Mouse (Mus musculus) spleen, postnatal 0 days (tissue): ENCODE measurements around the gene Col6a4. TPM values are rescaled to one million over a fixed set of nuclear protein-coding genes. Genes with fewer than 3 reads are reported as not detected.

Experiments used
- polyA plus RNA-seq: library from polyadenylated mRNA; unstranded; fragments of >200 nt; fragmentation: Nextera tagmentation; extraction: Ambion mirVana; gene quantifications from 2 replicates; pipeline ENCODE4 v1.2.1, GENCODE M21; 2015

The Col6a4 gene
- polyA plus RNA-seq = 0.22 TPM in 2 replicates

GRCm38 (mm10) chr9:106096683-106097082, at the start of gene Col6a4:
Gene Col6a4, minus strand, starts transcription at chr9:106096783.

DNA sequence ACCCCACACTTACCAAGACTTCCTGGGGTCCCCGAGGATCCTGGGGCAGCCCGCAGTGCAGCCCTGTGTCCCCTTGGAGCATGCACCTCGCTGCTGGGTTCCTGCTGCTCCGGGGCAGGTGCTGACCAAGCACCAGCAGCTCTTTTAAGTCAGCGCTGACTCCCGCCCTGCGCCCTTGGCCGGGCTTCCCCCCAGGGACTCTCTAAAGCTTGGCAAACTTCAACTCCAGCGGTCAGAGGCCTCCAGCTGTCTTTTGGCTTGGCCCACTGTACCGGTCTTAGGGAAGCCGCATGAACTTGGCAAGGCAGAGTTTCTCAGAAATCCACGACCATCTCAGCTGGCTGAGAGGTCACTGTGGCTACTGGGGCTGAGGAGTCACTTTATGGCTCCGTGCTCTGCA, 136.1 kb downstream of the Col6a4 start, which contains the start of gene Col6a5:
Gene Col6a5, minus strand, starts transcription at position 111 of the 400 bp plus-strand sequence.

Other genes starting within 250 kb of the Col6a4 start
- gene Col6a5, start 136.1 kb downstream of the Col6a4 start, polyA plus RNA-seq = 0.18 and 0.33 TPM in 2 replicates
- gene Glyctk, start 61.4 kb upstream of the Col6a4 start, polyA plus RNA-seq = 0.93 and 1.1 TPM in 2 replicates
- 10.7 and 11.4 TPM in 2 replicates for gene Wdr82, start 74.1 kb upstream of the Col6a4 start, polyA plus RNA-seq
- gene Ppm1m, start 103.0 kb upstream of the Col6a4 start, polyA plus RNA-seq = 23.2 and 34.1 TPM in 2 replicates
- 41.6 and 51.7 TPM in 2 replicates for gene Twf2, start 106.3 kb upstream of the Col6a4 start, polyA plus RNA-seq
- 0.29 and 0.41 TPM in 2 replicates for gene Tlr9, start 125.8 kb upstream of the Col6a4 start, polyA plus RNA-seq
- gene Alas1, start 151.9 kb upstream of the Col6a4 start, polyA plus RNA-seq = 64.1 and 89.0 TPM in 2 replicates
- 29.8 TPM in 2 replicates for gene Poc1a, start 184.3 kb upstream of the Col6a4 start, polyA plus RNA-seq